Mouse (Mus musculus): ENCODE results near the gene Fzr1.

The Fzr1 gene

GRCm38 (mm10) chr10:81407539-81408423 lies 29.5 kb upstream of the Fzr1 start:
- TF ChIP-seq POU5F1 (IDR thresholded peaks at IDR 0.05; ENCODE audit: borderline replicate concordance, low read length), result no peak
- TF ChIP-seq CTCF (conservative IDR thresholded peaks at IDR 0.05; ENCODE audit: low read length), result no peak
- H3K4me3 ChIP-seq (replicated peaks; ENCODE audit: low read length), result peak overlapping the region; percentile 66
- H3K9me3 ChIP-seq (ENCODE audit: low read length), result no peaks in the 10 kb centered on the region
- H3K4me1 ChIP-seq (replicated peaks; ENCODE audit: low read depth, low read length), result peaks cover 99% of the 10 kb centered on the region
- H3K36me3 ChIP-seq (ENCODE audit: insufficient read depth, low read length), result peaks cover 49% of the 10 kb centered on the region
- H3K27me3 ChIP-seq (ENCODE audit: insufficient read depth, low read length), result 0 out of 2 replicates have a peak, but pooled peaks cover 8% of the 10 kb centered on the region

GRCm38 (mm10) chr10:81406504-81407440 lies 28.5 kb upstream of the Fzr1 start:
- TF ChIP-seq POU5F1 (IDR thresholded peaks at IDR 0.05; ENCODE audit: borderline replicate concordance, low read length) (no peak), NANOG (IDR thresholded peaks at IDR 0.05; ENCODE audit: borderline replicate concordance, low read length) (no peak), CTCF (conservative IDR thresholded peaks at IDR 0.05; ENCODE audit: low read length) (no peak)
- H3K36me3 ChIP-seq (ENCODE audit: insufficient read depth, low read length), result peaks cover 41% of the 10 kb centered on the region
- H3K4me3 ChIP-seq (replicated peaks; ENCODE audit: low read length), result peak overlapping the region; percentile 66
- 0 out of 2 replicates have a peak, but pooled peaks cover 8% of the 10 kb centered on the region for H3K27me3 ChIP-seq (ENCODE audit: insufficient read depth, low read length)
- H3K9me3 ChIP-seq (ENCODE audit: low read length), result no peaks in the 10 kb centered on the region
- H3K4me1 ChIP-seq (replicated peaks; ENCODE audit: low read depth, low read length), result peaks cover 98% of the 10 kb centered on the region

- TF ChIP-seq NANOG (IDR thresholded peaks at IDR 0.05; ENCODE audit: borderline replicate concordance, low read length) (no peak), CTCF (conservative IDR thresholded peaks at IDR 0.05; ENCODE audit: low read length) (peak; percentile 92), POU5F1 (IDR thresholded peaks at IDR 0.05; ENCODE audit: borderline replicate concordance, low read length) (no peak)
- no peak overlapping the region for H3K4me3 ChIP-seq (replicated peaks; ENCODE audit: low read length)
Observed at GRCm38 (mm10) chr10:81405588-81406201, 27.4 kb upstream of the Fzr1 start.

GRCm38 (mm10) chr10:81404720-81405119 lies 26.4 kb upstream of the Fzr1 start:
- H3K9me3 ChIP-seq (ENCODE audit: low read length), result no peaks in the 10 kb centered on the region
- H3K27me3 ChIP-seq (ENCODE audit: insufficient read depth, low read length), result 0 out of 2 replicates have a peak, but pooled peaks cover 8% of the 10 kb centered on the region
- peaks cover 35% of the 10 kb centered on the region for H3K36me3 ChIP-seq (ENCODE audit: insufficient read depth, low read length)
- H3K4me3 ChIP-seq (replicated peaks; ENCODE audit: low read length), result peak overlapping the region; percentile 69
- TF ChIP-seq NANOG (IDR thresholded peaks at IDR 0.05; ENCODE audit: borderline replicate concordance, low read length) (no peak), CTCF (conservative IDR thresholded peaks at IDR 0.05; ENCODE audit: low read length) (no peak), POU5F1 (IDR thresholded peaks at IDR 0.05; ENCODE audit: borderline replicate concordance, low read length) (no peak)
- H3K4me1 ChIP-seq (replicated peaks; ENCODE audit: low read depth, low read length), result peaks cover 97% of the 10 kb centered on the region

More at GRCm38 (mm10) chr10:81405588-81406201, 27.4 kb upstream of the Fzr1 start:
- Histone ChIP-seq H3K36me3 (ENCODE audit: insufficient read depth, low read length) (peaks cover 30% of the 10 kb centered on the region), H3K4me1 (replicated peaks; ENCODE audit: low read depth, low read length) (peaks cover 97% of the 10 kb centered on the region), H3K9me3 (ENCODE audit: low read length) (no peaks in the 10 kb centered on the region), H3K27me3 (ENCODE audit: insufficient read depth, low read length) (0 out of 2 replicates have a peak, but pooled peaks cover 8% of the 10 kb centered on the region)

GRCm38 (mm10) chr10:81404082-81404481 lies 25.8 kb upstream of the Fzr1 start:
- no peaks in the 10 kb centered on the region for H3K9me3 ChIP-seq (ENCODE audit: low read length)
- H3K27me3 ChIP-seq (ENCODE audit: insufficient read depth, low read length), result 0 out of 2 replicates have a peak, but pooled peaks cover 8% of the 10 kb centered on the region
- TF ChIP-seq NANOG (IDR thresholded peaks at IDR 0.05; ENCODE audit: borderline replicate concordance, low read length) (no peak), CTCF (conservative IDR thresholded peaks at IDR 0.05; ENCODE audit: low read length) (no peak), POU5F1 (IDR thresholded peaks at IDR 0.05; ENCODE audit: borderline replicate concordance, low read length) (no peak)
- peak overlapping the region; percentile 69 for H3K4me3 ChIP-seq (replicated peaks; ENCODE audit: low read length)
- H3K4me1 ChIP-seq (replicated peaks; ENCODE audit: low read depth, low read length), result peaks cover 97% of the 10 kb centered on the region
- H3K36me3 ChIP-seq (ENCODE audit: insufficient read depth, low read length), result peaks cover 42% of the 10 kb centered on the region

- Histone ChIP-seq H3K27me3 (ENCODE audit: insufficient read depth, low read length) (0 out of 2 replicates have a peak, but pooled peaks cover 8% of the 10 kb centered on the region), H3K9me3 (ENCODE audit: low read length) (no peaks in the 10 kb centered on the region), H3K36me3 (ENCODE audit: insufficient read depth, low read length) (peaks cover 42% of the 10 kb centered on the region), H3K4me1 (replicated peaks; ENCODE audit: low read depth, low read length) (peaks cover 96% of the 10 kb centered on the region), H3K4me3 (replicated peaks; ENCODE audit: low read length) (peak overlapping the region; percentile 69)
- TF ChIP-seq NANOG (IDR thresholded peaks at IDR 0.05; ENCODE audit: borderline replicate concordance, low read length) (no peak), POU5F1 (IDR thresholded peaks at IDR 0.05; ENCODE audit: borderline replicate concordance, low read length) (no peak), CTCF (conservative IDR thresholded peaks at IDR 0.05; ENCODE audit: low read length) (no peak)
Observed at GRCm38 (mm10) chr10:81403511-81403910, 25.2 kb upstream of the Fzr1 start.

- 0 out of 2 replicates have a peak, but pooled peaks cover 5% of the 10 kb centered on the region for H3K27me3 ChIP-seq (ENCODE audit: insufficient read depth, low read length)
- no peaks in the 10 kb centered on the region for H3K9me3 ChIP-seq (ENCODE audit: low read length)
- peaks cover 96% of the 10 kb centered on the region for H3K4me1 ChIP-seq (replicated peaks; ENCODE audit: low read depth, low read length)
- peak overlapping the region; percentile 77 for H3K4me3 ChIP-seq (replicated peaks; ENCODE audit: low read length)
- TF ChIP-seq CTCF (conservative IDR thresholded peaks at IDR 0.05; ENCODE audit: low read length) (no peak), NANOG (IDR thresholded peaks at IDR 0.05; ENCODE audit: borderline replicate concordance, low read length) (no peak), POU5F1 (IDR thresholded peaks at IDR 0.05; ENCODE audit: borderline replicate concordance, low read length) (no peak)
- peaks cover 34% of the 10 kb centered on the region for H3K36me3 ChIP-seq (ENCODE audit: insufficient read depth, low read length)
Observed at GRCm38 (mm10) chr10:81402227-81402765, 24.0 kb upstream of the Fzr1 start.
